Mouse (Mus musculus): ENCODE data around the gene Ppfibp1.

- TF ChIP-seq CTCF (IDR thresholded peaks at IDR 0.05; ENCODE audit: low read depth): no peak
- TF ChIP-seq EP300 (IDR thresholded peaks at IDR 0.05; ENCODE audit: low read depth): no peak
These were observed 174.4 kb downstream of the Ppfibp1 start for GRCm38 (mm10) chr6:147062694-147063093.

Data from heart, postnatal 0 days (tissue).